Mouse (Mus musculus) heart, embryonic 14.5 days (tissue): ENCODE measurements around the gene Acbd3. TPM values are rescaled to one million over a fixed set of nuclear protein-coding genes. Genes with fewer than 3 reads are reported as not detected.

ENCODE experiments used
- ATAC-seq: fragments of 200-750 bp; cut with Nextera tagmentation; 2 replicates; pipeline ENCODE4 v1.8.0; 2017; ENCODE audit warnings: low read depth, moderate TSS enrichment; ENCODE audit not compliant: insufficient number of reproducible peaks, insufficient read depth, low FRiP score
- H3K27ac ChIP-seq, 2 experiments: fragments of 200-500 bp in 1 of 2; fragments of 300-500 bp in 1 of 2; sonication (generic) in 1 of 2; replicated peaks in 1 of 2; 2 replicates each; pipeline ENCODE4 v1.5.1; 2012 to 2014; ENCODE audit warnings: low read depth in 2 of 2, low read length in 2 of 2, control low read depth in 1 of 2, mild to moderate bottlenecking in 1 of 2, mixed read lengths in 1 of 2; ENCODE audit not compliant: control insufficient read depth in 1 of 2, insufficient read depth in 1 of 2
- H3K27me3 ChIP-seq: fragments of 300-500 bp; sonication (generic); 2 replicates; pipeline ENCODE4 v1.6.1; 2014; ENCODE audit warnings: mild to moderate bottlenecking, low read length, control low read depth; ENCODE audit not compliant: control insufficient read depth, insufficient read depth
- H3K36me3 ChIP-seq: fragments of 300-500 bp; sonication (generic); 2 replicates; pipeline ENCODE4 v1.6.1; 2014; ENCODE audit warnings: mild to moderate bottlenecking, control low read depth, low read length, mixed read lengths; ENCODE audit not compliant: control insufficient read depth, insufficient read depth
- H3K4me1 ChIP-seq, 2 experiments: fragments of 200-500 bp in 1 of 2; fragments of 300-500 bp in 1 of 2; sonication (generic) in 1 of 2; 2 replicates each; pipeline ENCODE4 v1.6.1; 2012 to 2014; ENCODE audit warnings: low read length in 2 of 2, control low read depth in 1 of 2, mixed read lengths in 1 of 2; ENCODE audit not compliant: control insufficient read depth in 2 of 2, insufficient read depth in 2 of 2
- H3K4me2 ChIP-seq: fragments of 300-500 bp; sonication (generic); 2 replicates; pipeline ENCODE4 v1.6.1; 2014; ENCODE audit warnings: mild to moderate bottlenecking, low read length
- H3K4me3 ChIP-seq, 2 experiments: fragments of 200-500 bp in 1 of 2; fragments of 300-500 bp in 1 of 2; sonication (generic) in 1 of 2; 2 replicates each; pipeline ENCODE4 v1.5.1; 2012 to 2014; ENCODE audit warnings: low read length in 2 of 2, mild to moderate bottlenecking in 2 of 2, control low read depth in 1 of 2, low read depth in 1 of 2, moderate library complexity in 1 of 2; ENCODE audit not compliant: control insufficient read depth in 1 of 2, insufficient read depth in 1 of 2
- H3K9ac ChIP-seq: fragments of 300-500 bp; sonication (generic); 2 replicates; pipeline ENCODE4 v1.6.1; 2014; ENCODE audit warnings: mild to moderate bottlenecking, low read length
- H3K9me3 ChIP-seq: fragments of 300-500 bp; sonication (generic); 2 replicates; pipeline ENCODE4 v1.6.1; 2016; ENCODE audit warnings: low read length, control low read depth; ENCODE audit not compliant: control insufficient read depth
- WGBS: fragments of 180-500 bp; shearing (Covaris S2); extraction: QIAGEN DNeasy Blood & Tissue Kit; methylation state at CpG from one replicate; pipeline ENCODE4 v1.1.7; 2014; 5-methylcytosine and 5-hydroxymethylcytosine counted together
- polyA plus RNA-seq: library from polyadenylated mRNA; unstranded; fragments of >200 nt; fragmentation: Nextera tagmentation; extraction: Ambion mirVana; gene quantifications from 2 replicates; pipeline ENCODE4 v1.2.1, GENCODE M21; 2014

The Acbd3 gene
- polyA plus RNA-seq, 1 experiment from 2014 or later, result 23.7 TPM

- no peak overlapping the region for H3K9ac ChIP-seq
- H3K9me3 ChIP-seq, result peaks cover 2% of the 10 kb centered on the region; the same call in 1 of the 2 replicates
- H3K27ac ChIP-seq, result peak overlapping the region in 1 of 2 experiments; percentile 22; a peak in 1 of 4 replicates
- no peaks in the 10 kb centered on the region for H3K36me3 ChIP-seq
- no peak for ATAC-seq
- no peak overlapping the region for H3K4me3 ChIP-seq
- peaks cover 0 to 4% of the 10 kb centered on the region in 2 experiments; a peak in 1 of 4 replicates for H3K4me1 ChIP-seq
- 48% methylated on average over 8 of the region's 9 CpGs for whole genome bisulfite sequencing
- H3K4me2 ChIP-seq, result no peak overlapping the region
- no peaks in the 10 kb centered on the region for H3K27me3 ChIP-seq
Measured at GRCm38 (mm10) chr1:180782906-180783579, 57.2 kb downstream of the Acbd3 start.

- Histone ChIP-seq H3K27me3 (no peaks in the 10 kb centered on the region), H3K4me1 (peaks cover 0 to 4% of the 10 kb centered on the region in 2 experiments; a peak in 1 of 4 replicates), H3K9me3 (peaks cover 3% of the 10 kb centered on the region; the same call in 1 of the 2 replicates), H3K9ac (no peak overlapping the region), H3K27ac (0 out of 4 replicates have a peak overlapping the region, but pooled peaks of 1 of the 2 experiments have one; percentile 22), H3K4me2 (no peak overlapping the region), H3K4me3 (no peak overlapping the region), H3K36me3 (no peaks in the 10 kb centered on the region)
- 54% methylated on average over 3 of the region's 3 CpGs for WGBS
- no peak for ATAC-seq
Measured at GRCm38 (mm10) chr1:180783580-180783928, 57.7 kb downstream of the Acbd3 start.

- Histone ChIP-seq H3K4me2 (no peak overlapping the region), H3K36me3 (no peaks in the 10 kb centered on the region), H3K4me3 (no peak overlapping the region), H3K27me3 (no peaks in the 10 kb centered on the region), H3K27ac (no peak overlapping the region), H3K4me1 (peaks cover 3 to 7% of the 10 kb centered on the region in 2 experiments; a peak in 3 of 4 replicates), H3K9ac (no peak overlapping the region), H3K9me3 (peaks cover 7% of the 10 kb centered on the region)
- WGBS, result 76% methylated on average over 14 of the region's 14 CpGs
- ATAC-seq, result no peak
Measured at GRCm38 (mm10) chr1:180791821-180792480, 66.1 kb downstream of the Acbd3 start.

GRCm38 (mm10) chr1:180792814-180793213, 67.0 kb downstream of the Acbd3 start:
- H3K4me3 ChIP-seq, result no peak overlapping the region
- no peaks in the 10 kb centered on the region for H3K27me3 ChIP-seq
- whole genome bisulfite sequencing, result 79% methylated on average over 4 of the region's 4 CpGs
- H3K9ac ChIP-seq, result no peak overlapping the region
- H3K4me1 ChIP-seq, result peaks cover 3 to 7% of the 10 kb centered on the region in 2 experiments; a peak in 3 of 4 replicates
- ATAC-seq, result no peak
- H3K36me3 ChIP-seq, result no peaks in the 10 kb centered on the region
- no peak overlapping the region for H3K4me2 ChIP-seq
- H3K27ac ChIP-seq, result no peak overlapping the region
- H3K9me3 ChIP-seq, result peaks cover 9% of the 10 kb centered on the region

- Histone ChIP-seq H3K9ac (peak overlapping the region; percentile 62), H3K4me3 (peak overlapping the region; percentile 39 to 40), H3K27ac (no peak overlapping the region), H3K4me1 (peaks cover 3 to 7% of the 10 kb centered on the region in 2 experiments; a peak in 3 of 4 replicates), H3K27me3 (no peaks in the 10 kb centered on the region), H3K4me2 (peak overlapping the region; percentile 84), H3K9me3 (peaks cover 6% of the 10 kb centered on the region; the same call in 1 of the 2 replicates), H3K36me3 (no peaks in the 10 kb centered on the region)
- ATAC-seq, result peak; percentile 21; the same call in 1 of the 2 replicates
- 14% methylated on average over 18 of the region's 18 CpGs for WGBS
Measured at GRCm38 (mm10) chr1:180793445-180794117, 67.7 kb downstream of the Acbd3 start.

GRCm38 (mm10) chr1:180794170-180794569, 68.3 kb downstream of the Acbd3 start:
- Histone ChIP-seq H3K4me2 (peak overlapping the region; percentile 84), H3K36me3 (no peaks in the 10 kb centered on the region), H3K27ac (no peak overlapping the region), H3K9ac (peak overlapping the region; percentile 62), H3K27me3 (no peaks in the 10 kb centered on the region), H3K4me1 (peaks cover 3 to 7% of the 10 kb centered on the region in 2 experiments; a peak in 3 of 4 replicates), H3K4me3 (peak overlapping the region; percentile 39 to 40), H3K9me3 (peaks cover 6% of the 10 kb centered on the region; the same call in 1 of the 2 replicates)
- peak; percentile 65 for ATAC-seq
- WGBS, result under 1% methylated on average over 21 of the region's 21 CpGs

GRCm38 (mm10) chr1:180798660-180799059, 72.8 kb downstream of the Acbd3 start:
- ATAC-seq, result no peak
- Histone ChIP-seq H3K4me3 (no peak overlapping the region), H3K9me3 (peaks cover 6% of the 10 kb centered on the region; the same call in 1 of the 2 replicates), H3K36me3 (peaks cover 30% of the 10 kb centered on the region), H3K4me1 (peaks cover 2 to 11% of the 10 kb centered on the region in 2 experiments; a peak in 3 of 4 replicates), H3K27me3 (no peaks in the 10 kb centered on the region), H3K4me2 (no peak overlapping the region), H3K9ac (no peak overlapping the region), H3K27ac (no peak overlapping the region)
- 97% methylated on average over 5 of the region's 5 CpGs for WGBS
